Mouse (Mus musculus) activated CD4-positive, CD25-positive, alpha-beta regulatory T cell, adult 9 weeks (primary cell): ENCODE measurements around the gene Eda. TPM values are rescaled to one million over a fixed set of nuclear protein-coding genes. Genes with fewer than 3 reads are reported as not detected.

Source experiments
- polyA plus RNA-seq: library from polyadenylated mRNA; unstranded; fragments of 100-300 nt; shearing (Covaris generic); gene quantifications from one replicate; pipeline ENCODE4 v1.2.1, GENCODE M21; 2017

Eda gene
- polyA plus RNA-seq: not detected

GRCm38 (mm10) chrX:99975250-99975984, at the start of gene Eda:
TSS of gene Eda (plus strand) at chrX:99975606.

GRCm38 (mm10) chrX:100428693-100429092, 453.3 kb downstream of the Eda start, which contains the start of gene Otud6a:
TSS of gene Otud6a (plus strand) at chrX:100429013.

GRCm38 (mm10) chrX:100442617-100443016, 467.2 kb downstream of the Eda start, which contains the start of gene Awat2:
TSS of gene Awat2 (minus strand) at chrX:100442717.

Other genes with a start within 250 kb of the Eda start
- not detected for gene Tmem28, start 154.6 kb upstream of the Eda start, polyA plus RNA-seq